Mouse (Mus musculus) forebrain, postnatal 0 days (tissue): Measurements from ENCODE around the gene Mast3. TPM values are rescaled to one million over a fixed set of nuclear protein-coding genes. Genes with fewer than 3 reads are reported as not detected.

Source experiments
- ATAC-seq: fragments of 200-750 bp; cut with Nextera tagmentation; 2 replicates; pipeline ENCODE4 v1.8.0; 2017; ENCODE audit warnings: mild to moderate bottlenecking, moderate library complexity
- DNase-seq: peaks from one replicate; pipeline ENCODE4 v3.0.0-alpha.2; 2015
- H3K27ac ChIP-seq: fragments of 300-500 bp; sonication (generic); 2 replicates; pipeline ENCODE4 v1.5.1; 2014; ENCODE audit warnings: low read depth, mild to moderate bottlenecking, antibody characterized with exemption, low read length, moderate library complexity, mixed read lengths
- H3K27me3 ChIP-seq: fragments of 300-500 bp; sonication (generic); 2 replicates; pipeline ENCODE4 v1.6.1; 2014; ENCODE audit warnings: mild to moderate bottlenecking, low read length, mixed read lengths; ENCODE audit not compliant: insufficient read depth
- H3K36me3 ChIP-seq: fragments of 300-500 bp; sonication (generic); 2 replicates; pipeline ENCODE4 v1.6.1; 2014; ENCODE audit warnings: mild to moderate bottlenecking, moderate library complexity; ENCODE audit not compliant: insufficient read depth
- H3K4me1 ChIP-seq: fragments of 300-500 bp; sonication (generic); 2 replicates; pipeline ENCODE4 v1.6.1; 2014; ENCODE audit warnings: antibody characterized with exemption; ENCODE audit not compliant: insufficient read depth
- H3K4me2 ChIP-seq: fragments of 300-500 bp; sonication (generic); 2 replicates; pipeline ENCODE4 v1.6.1; 2014; ENCODE audit warnings: low read depth, mild to moderate bottlenecking, moderate library complexity
- H3K4me3 ChIP-seq: fragments of 300-500 bp; sonication (generic); 2 replicates; pipeline ENCODE4 v1.5.1; 2014; ENCODE audit warnings: low read depth, low read length, mixed read lengths
- H3K9ac ChIP-seq: fragments of 300-500 bp; sonication (generic); 2 replicates; pipeline ENCODE4 v1.6.1; 2014; ENCODE audit warnings: mild to moderate bottlenecking
- H3K9me3 ChIP-seq: fragments of 300-500 bp; sonication (generic); 2 replicates; pipeline ENCODE4 v1.6.1; 2016; ENCODE audit warnings: low read length
- CTCF ChIP-seq: sonication (generic); IDR thresholded peaks from 2 replicates; pipeline ENCODE4 v1.5.1; 2016; ENCODE audit warnings: antibody characterized with exemption, control low read depth, low read depth
- WGBS: fragments of 180-500 bp; shearing (Covaris S2); extraction: QIAGEN DNeasy Blood & Tissue Kit; methylation state at CpG from one replicate; pipeline ENCODE4 v1.1.7; 2014; 5-methylcytosine and 5-hydroxymethylcytosine counted together
- polyA plus RNA-seq: library from polyadenylated mRNA; unstranded; fragments of >200 nt; fragmentation: Nextera tagmentation; extraction: Ambion mirVana; gene quantifications from 2 replicates; pipeline ENCODE4 v1.2.1, GENCODE M21; 2015
- total RNA-seq: library from RNA; depleted of rRNA; stranded (reverse); fragments of >200 nt; gene quantifications from 2 replicates; pipeline ENCODE4 v1.2.3, GENCODE M21; 2014

Gene Mast3
- total and polyA plus RNA-seq, 2 experiments from 2014 or later: 25.2 to 60.0 TPM

DNA sequence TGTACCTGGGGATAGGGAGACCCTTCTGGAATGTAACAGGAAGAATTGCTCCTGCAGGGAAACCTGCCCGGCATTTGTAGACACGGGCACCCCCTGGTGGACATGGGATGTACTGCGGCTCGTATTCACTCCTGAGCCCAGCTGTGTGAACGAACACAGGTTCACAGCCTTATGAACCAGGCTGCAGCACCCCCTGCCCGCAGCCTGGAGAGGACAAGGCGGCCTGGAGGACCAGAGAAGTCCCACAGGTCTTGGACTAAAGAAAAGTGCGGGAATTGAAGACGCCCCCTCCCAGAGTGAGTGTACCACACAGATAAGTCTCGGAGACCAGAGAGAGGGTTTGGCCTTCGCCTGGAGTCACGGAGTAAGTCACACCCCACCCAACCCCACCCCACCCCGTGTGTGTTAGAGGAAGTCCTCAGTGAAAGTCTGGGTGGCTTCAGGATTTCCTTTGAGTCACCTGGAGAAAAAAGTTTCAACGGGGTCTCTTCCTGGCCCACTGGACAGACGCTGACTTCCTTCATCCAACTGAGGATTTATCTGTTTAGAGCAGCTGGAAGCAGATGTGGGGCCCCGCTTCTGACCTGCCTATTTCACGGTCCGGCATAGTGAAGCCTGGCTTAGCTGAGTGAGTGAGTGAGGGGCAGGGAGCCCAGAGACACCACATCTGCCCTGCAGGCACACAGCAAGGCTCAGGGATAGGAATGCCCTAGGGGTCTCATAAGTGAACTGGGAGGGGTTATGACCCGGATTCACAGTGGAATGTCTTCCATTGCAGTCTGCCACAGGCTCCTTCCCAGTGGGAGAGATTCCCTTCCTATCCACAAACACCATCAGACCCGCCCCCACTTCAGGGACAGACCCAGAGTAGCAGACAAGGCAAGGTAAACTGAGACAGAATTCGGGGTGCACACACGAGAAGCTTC is 36.6 kb upstream of the Mast3 start:
- 39% methylated on average over 22 of the region's 22 CpGs for WGBS
- Histone ChIP-seq H3K27ac (no peak overlapping the region), H3K36me3 (peaks cover 2% of the 10 kb centered on the region; the same call in 1 of the 2 replicates)

DNA sequence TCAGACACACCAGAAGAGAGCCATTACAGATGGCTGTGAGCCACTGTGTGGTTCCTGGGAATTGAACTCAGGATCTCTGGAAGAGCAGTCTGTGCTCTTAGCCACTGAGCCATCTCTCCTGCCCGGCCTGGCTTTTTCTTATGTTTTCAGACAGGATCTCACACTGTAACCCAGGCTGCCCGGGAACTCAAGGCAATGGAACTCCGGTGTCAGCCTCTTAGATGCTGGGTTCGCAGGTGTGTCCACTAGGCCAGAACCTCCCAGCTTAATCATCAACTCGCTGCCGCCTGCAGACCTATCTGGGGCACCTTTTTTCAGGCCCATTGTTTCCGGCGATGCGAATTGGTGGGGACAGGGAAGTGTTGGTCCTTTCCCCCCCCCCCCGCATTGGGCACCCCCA is 35.7 kb upstream of the Mast3 start:
- Histone ChIP-seq H3K27ac (no peak overlapping the region), H3K27me3 (no peaks in the 10 kb centered on the region), H3K9ac (no peak overlapping the region), H3K4me1 (no peaks in the 10 kb centered on the region), H3K4me2 (no peak overlapping the region), H3K9me3 (no peaks in the 10 kb centered on the region), H3K4me3 (no peak overlapping the region), H3K36me3 (peaks cover 2% of the 10 kb centered on the region; the same call in 1 of the 2 replicates)
- ATAC-seq (no peak), DNase-seq (no peak)
- WGBS: 54% methylated on average over 10 of the region's 10 CpGs
- TF ChIP-seq CTCF: no peak

More for the DNA sequence above, 36.6 kb upstream of the Mast3 start:
- H3K4me3 ChIP-seq: no peak overlapping the region
- H3K9ac ChIP-seq: no peak overlapping the region
- no peaks in the 10 kb centered on the region for H3K4me1 ChIP-seq
- DNase-seq (peak; percentile 90), ATAC-seq (no peak)
- no peaks in the 10 kb centered on the region for H3K27me3 ChIP-seq
- TF ChIP-seq CTCF: peak; percentile 96
- H3K9me3 ChIP-seq: no peaks in the 10 kb centered on the region
- no peak overlapping the region for H3K4me2 ChIP-seq

DNA sequence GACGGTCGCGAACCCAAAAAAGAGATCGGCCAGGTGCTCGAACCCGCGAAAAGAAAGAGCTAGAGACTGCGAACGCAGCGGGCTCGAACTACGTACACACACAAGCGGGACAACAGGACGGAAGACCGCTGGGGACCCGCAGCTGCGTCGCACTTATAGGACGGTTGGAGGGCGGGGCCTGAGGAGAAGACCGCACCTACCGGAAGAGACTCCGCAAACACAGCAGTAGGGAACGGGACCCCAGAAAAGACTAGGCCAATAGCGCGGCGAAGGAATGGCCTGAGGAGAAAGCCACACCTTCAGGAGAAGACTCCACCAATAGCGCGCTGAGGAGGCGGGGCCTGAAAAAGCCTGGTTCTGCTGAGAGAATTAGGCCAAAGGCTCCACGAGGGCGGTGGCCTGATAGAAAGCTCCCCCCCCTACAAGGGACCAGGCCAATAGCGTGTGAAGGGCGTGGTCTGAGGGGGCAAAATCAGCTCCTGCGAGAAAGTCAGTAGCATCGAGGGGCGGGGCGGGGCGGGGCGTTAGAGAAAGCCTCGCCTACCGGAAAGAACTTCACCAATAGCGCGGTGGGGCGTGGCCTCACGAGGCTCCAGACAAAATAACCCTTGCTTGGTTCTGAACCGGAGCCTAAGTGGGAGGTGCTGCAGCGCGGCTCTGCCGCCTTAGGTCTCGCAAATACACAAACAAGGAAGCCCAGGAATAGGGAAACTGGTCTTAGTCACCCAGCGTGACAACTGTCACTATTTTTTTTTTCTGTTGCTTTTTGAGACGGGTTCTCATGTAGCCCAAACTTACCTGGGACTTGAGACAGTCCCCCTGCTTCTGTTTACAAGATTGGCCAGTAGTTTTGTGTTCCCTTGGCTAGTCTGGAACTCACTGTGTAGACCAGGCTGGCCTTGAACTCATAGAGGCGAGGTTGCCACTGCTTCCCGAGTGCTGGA is 34.8 kb upstream of the Mast3 start, which contains the start of gene Arrdc2:
Arrdc2 (minus strand) TSS at position 313 of the 944 bp plus-strand sequence.
- Histone ChIP-seq H3K4me1 (no peaks in the 10 kb centered on the region), H3K27ac (peak within 1 kb of the TSS; percentile 96), H3K9ac (peak within 1 kb of the TSS; percentile 77), H3K36me3 (peaks cover 2% of the 10 kb centered on the region; the same call in 1 of the 2 replicates), H3K9me3 (no peaks in the 10 kb centered on the region), H3K4me2 (peak within 1 kb of the TSS; percentile 70), H3K4me3 (peak within 1 kb of the TSS; percentile 62), H3K27me3 (no peaks in the 10 kb centered on the region)
- no peak for TF ChIP-seq CTCF
- ATAC-seq (peak; percentile 97), DNase-seq (peak; percentile 99)
- 3% methylated on average over 55 of the region's 55 CpGs for WGBS

DNA sequence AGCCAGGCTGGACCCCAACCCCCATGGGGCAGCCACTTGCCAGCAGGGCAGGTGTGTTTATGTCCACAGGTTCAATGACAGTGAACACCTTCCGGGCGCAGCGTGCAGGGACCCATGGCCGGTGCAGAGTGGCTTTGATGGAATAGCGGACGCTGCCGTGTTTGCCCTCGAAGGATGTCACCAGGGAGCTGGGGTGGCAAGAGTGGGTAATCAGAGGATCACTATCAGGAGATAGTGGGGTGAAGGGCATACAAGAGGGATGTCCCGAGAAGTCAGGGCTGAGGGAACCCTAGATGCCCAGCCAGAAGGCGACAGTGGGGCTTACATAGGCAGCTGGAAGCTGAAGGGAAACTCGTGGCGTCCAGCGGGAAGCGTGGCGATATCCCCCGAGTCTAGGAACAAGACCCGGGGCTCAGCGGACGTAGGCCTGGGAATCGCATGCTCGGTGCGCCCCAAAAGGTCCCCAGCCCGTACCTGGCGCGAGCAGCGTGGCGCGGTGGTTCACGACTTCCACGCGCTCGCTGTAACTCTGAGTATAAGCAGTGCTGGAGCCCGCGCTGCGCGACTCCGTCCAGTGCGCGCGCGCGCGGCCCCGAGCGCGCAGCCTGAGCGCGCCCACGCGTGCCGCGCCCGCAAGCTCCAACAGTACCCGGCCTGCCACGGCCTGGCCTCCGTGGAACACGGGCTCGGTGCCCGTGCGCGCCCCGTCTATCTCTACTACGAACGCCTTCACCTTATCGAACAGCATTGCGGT is 34.0 kb upstream of the Mast3 start:
- no peak for DNase-seq
- Histone ChIP-seq H3K9ac (peak overlapping the region; percentile 77), H3K27ac (peak overlapping the region; percentile 96), H3K27me3 (no peaks in the 10 kb centered on the region), H3K4me3 (peak overlapping the region; percentile 62), H3K4me2 (peak overlapping the region; percentile 70), H3K4me1 (no peaks in the 10 kb centered on the region), H3K9me3 (no peaks in the 10 kb centered on the region), H3K36me3 (peaks cover 2% of the 10 kb centered on the region; the same call in 1 of the 2 replicates)
- 4% methylated on average over 66 of the region's 66 CpGs for WGBS
- peak; percentile 66 for ATAC-seq
- no peak for TF ChIP-seq CTCF

DNA sequence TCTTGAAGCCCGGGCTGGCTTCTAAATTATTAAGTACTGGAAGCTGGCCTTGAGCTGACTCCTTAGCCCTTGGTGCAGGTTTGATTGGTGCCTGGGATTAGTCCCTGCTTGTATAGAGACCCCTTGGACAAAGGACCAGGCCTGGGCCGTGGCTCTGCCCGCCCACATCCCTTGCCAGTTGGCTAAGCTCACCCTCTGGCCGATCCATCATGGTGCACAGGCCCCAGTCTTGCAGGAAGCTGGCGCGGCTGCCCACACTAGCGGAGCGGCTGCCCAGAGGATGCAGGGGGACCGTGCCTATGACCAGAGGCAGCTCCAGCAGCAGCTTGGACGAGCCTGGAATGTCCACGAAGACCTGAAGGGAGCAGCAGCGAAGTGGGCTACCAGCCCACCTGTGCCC is 31.8 kb upstream of the Mast3 start:
- Histone ChIP-seq H3K4me1 (no peaks in the 10 kb centered on the region), H3K27ac (no peak overlapping the region), H3K9me3 (no peaks in the 10 kb centered on the region), H3K36me3 (peaks cover 2% of the 10 kb centered on the region; the same call in 1 of the 2 replicates), H3K9ac (no peak overlapping the region), H3K4me3 (no peak overlapping the region), H3K4me2 (no peak overlapping the region), H3K27me3 (no peaks in the 10 kb centered on the region)
- DNase-seq (no peak), ATAC-seq (no peak)
- no peak for TF ChIP-seq CTCF
- 91% methylated on average over 12 of the region's 12 CpGs for WGBS

DNA sequence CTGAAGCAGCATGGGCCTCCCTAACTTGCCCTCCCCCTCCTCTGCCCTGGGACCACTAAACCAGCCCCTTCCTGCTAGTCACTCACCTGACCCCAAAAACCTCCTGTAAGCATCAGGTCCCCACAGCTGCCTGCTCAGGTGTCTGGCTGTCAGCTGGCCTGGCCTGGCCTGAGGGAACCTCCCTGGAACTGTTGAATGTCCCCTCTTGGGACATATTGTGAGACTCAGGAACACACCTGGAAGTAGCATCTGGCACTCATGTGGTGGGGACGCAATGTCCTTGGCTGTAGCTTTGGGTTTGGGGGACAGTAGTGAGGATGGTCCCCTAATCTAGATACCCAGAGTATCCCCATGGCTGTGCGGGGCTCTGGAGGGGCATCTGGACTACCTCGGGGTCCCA is 29.2 kb upstream of the Mast3 start:
- Histone ChIP-seq H3K9ac (no peak overlapping the region), H3K27ac (no peak overlapping the region), H3K4me2 (no peak overlapping the region), H3K9me3 (no peaks in the 10 kb centered on the region), H3K36me3 (peaks cover 2% of the 10 kb centered on the region; the same call in 1 of the 2 replicates), H3K4me1 (no peaks in the 10 kb centered on the region), H3K4me3 (no peak overlapping the region), H3K27me3 (no peaks in the 10 kb centered on the region)
- DNase-seq (no peak), ATAC-seq (no peak)
- 94% methylated on average over 3 of the region's 3 CpGs for WGBS
- TF ChIP-seq CTCF: no peak
